Mouse (Mus musculus) brain, adult 2 months (tissue): ENCODE results near the gene Uckl1.
A peak's percentile ranks its signal among the peaks of the same experiment; 100 is the strongest.

Experiments
- DNase-seq: peaks from one replicate; pipeline ENCODE4 v3.0.0; 2011; ENCODE audit warnings: low read depth, low spot score

Gene Uckl1

DNA sequence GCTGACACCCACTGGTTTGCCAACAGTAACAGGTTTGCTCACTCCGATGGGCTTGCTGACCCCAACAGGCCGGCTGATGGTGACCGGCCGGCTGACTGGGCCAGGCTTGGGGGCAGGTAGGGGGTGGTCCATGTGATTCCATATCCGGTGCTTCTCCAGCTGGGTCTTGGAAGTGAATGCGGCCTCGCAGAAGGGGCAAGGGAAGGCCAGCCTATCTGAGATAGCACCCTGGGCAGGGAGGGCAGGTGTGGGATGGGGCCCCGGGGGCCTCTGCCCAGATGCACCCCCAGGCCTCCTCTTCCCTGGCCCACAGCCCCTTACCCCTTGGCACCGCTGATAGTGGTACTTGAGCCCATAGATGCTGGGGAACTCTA, 5.0 kb upstream of the Uckl1 start:
- DNase-seq, result no peak

DNA sequence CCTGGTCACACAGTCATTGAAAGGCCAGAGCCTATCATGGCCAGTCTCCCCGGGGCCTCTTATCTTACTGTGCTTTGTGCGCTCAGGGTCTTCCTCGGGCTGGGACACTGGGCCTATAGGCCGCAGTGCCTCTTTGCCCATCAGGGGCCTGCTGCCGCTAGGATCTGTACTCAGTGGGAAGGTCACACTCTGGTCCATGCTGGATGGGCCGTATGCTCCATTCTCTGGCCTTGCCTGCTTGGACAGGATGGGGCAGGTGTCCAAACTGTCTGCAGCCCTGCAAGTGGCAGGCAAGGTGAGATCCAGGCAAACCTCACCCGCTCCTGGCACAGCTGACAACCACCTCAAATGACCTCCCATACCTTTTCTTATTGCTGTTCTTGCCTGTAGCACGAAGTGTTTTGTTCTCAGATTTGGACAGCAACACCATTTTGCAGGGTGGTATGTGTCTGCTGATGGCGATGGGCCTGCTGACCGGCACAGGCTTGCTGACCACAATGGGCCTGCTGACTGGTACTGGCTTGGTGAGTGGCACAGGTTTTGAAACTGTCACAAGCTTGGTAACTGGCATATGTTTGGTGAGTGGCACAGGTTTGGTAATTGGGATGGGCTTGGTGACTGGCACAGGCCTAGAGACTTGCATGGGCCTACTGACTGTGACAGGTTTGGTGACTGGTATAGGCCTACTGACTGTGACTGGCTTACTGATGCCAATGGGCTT, 4.5 kb upstream of the Uckl1 start:
- peak; percentile 45 for DNase-seq

DNA sequence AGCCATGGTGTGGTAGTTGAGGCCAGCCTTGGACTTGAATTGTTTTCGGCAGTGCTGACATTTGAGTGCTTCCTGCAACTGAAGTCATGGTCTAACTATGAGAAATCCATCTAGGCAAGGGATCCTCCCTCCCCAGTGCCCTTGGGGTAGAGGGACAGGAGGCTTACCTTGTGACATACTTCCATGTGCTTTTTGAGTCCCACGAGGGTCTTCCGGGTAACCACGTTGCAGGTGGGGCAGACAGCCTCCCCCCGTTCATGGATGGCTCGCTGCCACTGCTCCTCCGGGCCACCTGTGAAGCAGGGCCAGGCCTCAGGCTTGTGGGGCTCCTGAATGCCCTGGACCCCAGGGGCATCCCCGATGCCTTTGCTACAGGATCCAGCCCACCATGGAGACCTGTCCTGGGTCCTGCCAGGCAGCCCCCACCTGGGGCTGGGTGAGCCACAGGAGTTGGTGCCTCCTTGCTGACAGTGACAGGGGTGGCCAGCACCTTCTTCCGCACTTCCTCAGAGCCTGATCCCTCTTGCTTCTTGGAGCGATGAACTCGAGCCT, 3.6 kb upstream of the Uckl1 start:
- no peak for DNase-seq

DNA sequence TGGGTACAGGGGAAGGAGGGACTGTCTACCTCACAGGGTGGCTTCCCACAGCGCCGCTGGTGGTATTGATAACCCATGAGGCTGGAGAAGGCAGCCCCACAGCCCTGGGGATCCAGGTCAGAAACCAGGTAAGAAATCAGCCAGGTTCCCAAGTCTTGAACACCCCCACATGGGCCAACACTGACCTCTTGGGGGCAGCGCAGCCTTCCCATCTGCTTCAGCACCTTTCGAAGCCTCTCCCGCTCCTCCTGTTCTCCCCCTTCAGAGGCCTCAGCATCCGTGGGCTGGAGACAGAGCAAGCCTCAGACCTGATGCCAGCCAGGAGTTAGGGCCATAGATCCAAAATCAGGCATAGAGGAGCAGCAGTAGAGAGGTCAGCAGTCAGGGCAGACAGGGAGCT, 3.1 kb upstream of the Uckl1 start:
- DNase-seq, result no peak

DNA sequence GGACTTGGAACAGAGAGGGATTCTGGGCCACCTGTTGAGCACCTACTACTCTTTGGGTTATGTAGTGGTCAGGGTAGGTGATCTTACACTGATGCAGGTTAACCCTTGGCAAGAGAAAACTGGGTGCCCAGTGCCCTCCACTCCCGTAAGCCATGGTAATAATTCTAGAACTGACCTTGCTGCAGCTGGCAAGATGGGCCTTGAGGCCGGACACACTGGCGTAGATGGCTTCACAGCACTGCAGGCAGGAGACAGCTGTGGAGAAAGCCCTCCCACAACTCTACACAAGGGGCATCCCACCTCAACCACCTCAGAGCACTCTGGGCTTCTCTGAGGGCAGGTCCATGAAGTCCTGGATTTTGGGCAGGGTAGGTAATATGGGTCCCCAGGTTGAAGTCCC, 1.4 kb upstream of the Uckl1 start:
- no peak for DNase-seq

DNA sequence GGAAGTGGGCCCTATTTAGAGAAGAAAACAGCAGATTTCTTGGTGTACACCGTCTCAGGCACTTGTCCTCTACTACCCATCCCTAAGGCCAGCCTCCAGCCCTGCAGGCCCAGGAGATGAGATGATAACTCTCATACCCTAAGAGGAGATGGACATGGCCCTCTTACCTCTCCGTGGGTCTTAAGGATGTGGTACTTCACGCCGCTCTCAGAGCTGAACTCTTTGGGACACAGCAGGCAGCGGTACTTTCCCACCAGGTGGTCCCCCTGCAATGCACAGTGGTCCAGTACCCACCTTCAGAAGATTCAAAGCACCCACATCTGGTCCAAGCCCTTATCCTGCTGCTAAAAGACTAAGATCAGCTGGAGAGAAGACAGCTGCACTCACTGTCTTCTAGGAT, 814 bp upstream of the Uckl1 start:
- no peak for DNase-seq

DNA sequence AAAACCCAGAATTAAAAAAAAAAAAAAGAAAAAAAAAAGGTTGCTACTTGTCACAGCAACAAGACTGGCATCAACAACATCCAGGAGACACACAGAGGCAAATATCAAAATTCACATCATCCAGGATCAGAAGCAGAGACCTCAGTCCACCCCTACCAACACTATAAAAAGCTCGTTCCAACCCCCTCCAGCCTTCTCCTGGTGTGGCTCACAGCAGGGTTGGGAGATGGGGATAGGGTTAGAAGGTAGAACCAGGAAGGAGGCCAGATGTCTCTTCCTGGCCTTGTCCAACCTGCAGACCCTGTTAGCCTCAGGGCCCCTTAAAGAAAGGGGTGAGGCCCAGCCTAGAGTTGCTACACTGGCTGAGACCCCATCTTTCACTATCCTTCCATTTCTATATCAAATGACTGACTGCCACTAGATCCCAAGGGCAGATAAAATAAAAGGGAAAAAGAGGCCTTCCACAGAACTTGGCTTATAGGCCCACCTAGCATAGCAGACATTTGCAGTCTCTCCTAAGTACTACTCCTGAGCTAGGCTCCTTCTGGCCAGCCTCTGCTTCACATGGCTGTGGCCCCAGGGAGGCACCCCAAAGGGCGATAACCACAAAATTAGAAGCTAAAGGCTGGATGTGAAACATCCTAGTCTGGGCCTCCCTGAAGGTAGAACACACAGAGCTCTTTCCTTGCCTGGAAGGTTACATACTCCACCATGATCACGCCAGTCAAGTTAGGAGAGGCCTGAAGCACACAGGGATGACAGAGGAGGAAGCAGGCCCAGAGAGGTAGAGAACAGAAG, 1.0 kb downstream of the Uckl1 start:
- DNase-seq, result no peak

DNA sequence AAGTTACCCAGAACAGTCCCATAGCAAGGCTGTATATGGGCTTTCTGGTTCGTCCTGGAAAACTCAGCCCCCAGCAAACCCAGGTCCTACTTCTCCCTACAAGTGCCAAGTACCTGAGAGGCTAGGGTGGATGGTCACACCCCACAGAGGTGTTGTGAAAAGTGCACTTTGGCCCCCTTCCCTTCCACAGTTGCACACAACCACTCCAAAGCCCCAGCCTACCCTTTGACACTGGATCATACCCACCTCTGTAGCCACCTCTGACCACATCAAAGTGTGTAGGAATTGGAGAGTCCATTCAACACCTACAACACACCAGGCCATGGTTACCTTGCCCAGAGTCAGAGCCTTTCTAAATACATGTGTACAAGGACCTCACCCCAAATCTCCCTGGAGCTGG, 1.8 kb downstream of the Uckl1 start:
- no peak for DNase-seq

DNA sequence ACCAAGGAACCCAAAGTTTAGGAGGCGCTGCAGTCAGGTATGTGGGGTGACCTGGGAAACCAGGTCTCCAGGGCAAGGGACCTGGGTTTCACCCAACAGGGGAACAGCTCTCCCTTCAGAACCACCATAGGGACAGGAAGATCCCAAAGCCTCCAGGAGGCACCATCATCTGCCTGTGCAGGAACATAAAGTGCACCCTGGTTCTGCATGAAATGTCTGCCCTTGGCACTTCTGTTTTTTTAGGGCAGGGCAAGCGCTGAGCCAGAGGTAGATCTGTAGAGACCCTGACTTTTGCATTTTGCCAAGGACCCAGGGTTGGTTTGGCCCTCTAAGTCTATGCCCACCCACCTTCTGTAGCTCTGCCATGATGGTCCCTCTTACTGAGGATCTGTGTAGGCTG, 2.3 kb downstream of the Uckl1 start:
- no peak for DNase-seq

DNA sequence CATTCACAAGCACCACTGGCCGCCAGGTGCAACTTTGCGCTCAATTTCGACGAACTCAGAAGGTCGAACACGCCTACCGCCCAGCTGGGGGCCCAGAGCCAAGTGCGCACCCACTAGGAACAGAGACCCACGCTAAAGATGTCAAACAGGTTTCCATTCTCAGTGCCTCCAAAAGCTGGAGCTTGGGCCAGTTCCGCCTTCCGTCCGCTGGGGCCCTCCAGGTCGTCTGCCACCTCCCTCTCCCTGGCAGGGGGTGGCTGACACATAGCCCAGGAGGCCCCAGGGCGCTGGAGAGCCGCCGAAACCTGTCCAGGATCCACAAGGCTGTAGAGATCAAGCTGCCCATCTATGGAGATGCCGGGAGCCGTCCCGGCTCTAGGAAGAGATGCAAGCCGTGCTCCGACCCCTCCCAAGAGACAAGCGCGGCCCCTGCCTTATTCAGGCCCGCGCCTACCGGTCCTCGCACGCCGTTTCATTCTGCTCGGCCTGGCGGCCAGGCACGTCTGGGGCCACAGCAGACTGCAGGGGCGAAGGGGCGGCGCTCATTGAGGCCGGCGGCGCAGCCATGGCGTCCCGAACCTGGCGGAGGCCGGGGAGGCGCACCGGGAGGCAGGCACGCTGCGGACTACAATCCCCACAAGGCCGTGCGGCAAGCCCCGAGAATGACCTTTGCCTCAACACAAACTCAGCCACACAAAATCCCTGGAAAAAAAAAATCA, 3.1 kb downstream of the Uckl1 start:
- peak; percentile 93 for DNase-seq

DNA sequence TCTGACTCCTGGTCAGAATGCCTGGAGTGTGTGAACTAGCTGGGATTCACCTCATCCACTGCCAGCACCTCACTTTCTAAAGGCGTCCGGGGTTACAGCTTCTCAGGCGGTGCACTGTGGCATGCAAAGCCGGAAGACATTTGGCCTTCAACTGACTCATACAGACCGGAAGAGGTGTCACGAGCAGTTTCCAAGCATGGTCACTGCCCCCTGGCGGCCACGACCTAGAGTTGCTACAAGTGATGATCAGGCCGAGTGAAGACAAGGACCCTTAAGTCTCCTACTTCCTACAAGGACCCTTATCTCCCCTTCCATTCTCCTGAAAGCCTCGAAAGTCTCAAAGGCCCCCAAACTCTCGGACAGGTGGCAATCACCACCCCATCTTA, 3.7 kb downstream of the Uckl1 start:
- DNase-seq, result peak; percentile 97

DNA sequence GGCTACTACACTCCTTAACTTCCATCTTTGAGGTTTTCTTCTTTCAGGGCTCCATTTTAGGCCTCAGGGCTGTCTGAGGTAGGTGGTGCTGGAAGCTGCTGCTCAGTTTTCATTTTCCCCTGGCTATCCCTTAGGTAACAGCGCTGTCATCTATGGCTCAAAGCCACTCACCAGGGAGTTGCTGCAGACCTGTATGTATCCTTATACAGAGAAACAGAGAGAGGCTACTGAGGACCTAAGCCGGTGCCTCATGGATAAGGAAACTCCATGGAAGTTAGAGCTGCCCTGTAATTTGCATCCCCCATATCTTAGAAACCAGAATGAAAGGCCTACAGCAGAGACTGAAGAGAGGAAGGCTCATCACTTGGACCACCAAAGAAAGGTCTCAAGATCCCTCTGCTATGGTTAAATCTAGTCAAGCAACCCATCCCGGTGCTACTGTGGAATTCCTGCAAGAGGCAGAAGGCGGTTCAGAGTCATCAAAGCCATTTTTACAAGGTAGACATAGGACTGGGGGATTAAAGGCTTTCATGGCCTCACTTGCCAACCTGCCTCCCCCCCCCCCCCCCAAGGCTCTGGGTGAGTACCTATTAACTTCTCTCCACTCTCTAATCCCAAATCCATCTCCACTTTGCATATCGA, 4.4 kb downstream of the Uckl1 start:
- no peak for DNase-seq

DNA sequence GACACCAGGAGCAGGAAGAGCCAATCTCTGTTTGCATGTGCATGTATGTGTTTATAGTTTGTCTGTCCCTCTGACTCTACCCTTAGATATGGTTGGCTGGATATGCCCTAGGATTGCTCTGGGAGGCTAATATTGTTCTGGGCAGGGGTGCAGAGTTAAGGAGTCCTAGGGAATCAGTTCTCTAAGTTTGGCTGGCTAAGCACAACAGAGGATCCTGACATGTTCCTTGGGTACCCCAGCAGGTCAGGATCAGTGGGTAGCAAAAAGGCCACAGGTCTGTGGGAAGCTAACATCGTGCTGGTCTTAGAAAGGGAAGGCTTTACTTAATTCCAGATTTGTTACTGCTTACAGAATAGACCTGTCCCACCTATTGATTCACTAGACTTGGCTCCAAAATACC, 5.0 kb downstream of the Uckl1 start:
- DNase-seq, result no peak

DNA sequence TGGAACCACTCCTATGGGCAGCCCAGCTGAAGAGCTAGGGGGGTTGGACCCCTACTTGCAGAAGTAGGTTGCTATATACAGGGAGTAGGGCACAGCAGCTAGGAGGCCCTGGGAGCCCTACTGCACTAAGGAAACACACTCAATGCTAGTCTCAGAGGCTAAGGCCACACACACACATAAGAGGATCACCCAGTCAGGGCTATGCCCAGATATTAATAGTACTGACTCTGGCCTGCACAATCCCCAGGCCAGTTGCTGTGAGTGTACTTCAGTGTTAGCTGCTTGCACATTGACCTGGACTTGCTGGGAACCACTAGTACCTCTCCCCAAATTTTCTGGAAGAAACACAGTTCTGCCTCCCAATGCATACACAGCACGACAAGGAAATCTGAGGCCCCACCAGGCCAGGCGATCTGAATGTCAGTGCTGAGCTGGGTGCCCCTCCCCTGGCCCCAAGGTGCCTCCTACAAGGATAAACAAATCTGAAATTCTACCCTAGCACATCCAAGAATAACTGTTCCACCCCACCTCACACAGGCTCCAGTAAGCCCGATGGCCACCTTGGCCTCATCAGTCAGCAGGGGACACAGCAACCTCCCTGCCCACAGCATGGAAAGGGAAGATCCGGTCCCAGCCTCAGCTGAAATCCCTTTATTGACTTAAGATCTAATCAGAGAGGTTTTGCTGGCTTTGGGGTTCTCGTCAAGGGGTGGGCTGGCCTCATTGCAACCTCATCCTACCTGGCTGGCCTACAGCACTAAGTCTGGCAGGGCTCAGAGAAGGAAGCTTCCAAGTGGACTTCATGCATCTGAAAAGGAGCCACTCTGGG, 5.7 kb downstream of the Uckl1 start:
- no peak for DNase-seq

DNA sequence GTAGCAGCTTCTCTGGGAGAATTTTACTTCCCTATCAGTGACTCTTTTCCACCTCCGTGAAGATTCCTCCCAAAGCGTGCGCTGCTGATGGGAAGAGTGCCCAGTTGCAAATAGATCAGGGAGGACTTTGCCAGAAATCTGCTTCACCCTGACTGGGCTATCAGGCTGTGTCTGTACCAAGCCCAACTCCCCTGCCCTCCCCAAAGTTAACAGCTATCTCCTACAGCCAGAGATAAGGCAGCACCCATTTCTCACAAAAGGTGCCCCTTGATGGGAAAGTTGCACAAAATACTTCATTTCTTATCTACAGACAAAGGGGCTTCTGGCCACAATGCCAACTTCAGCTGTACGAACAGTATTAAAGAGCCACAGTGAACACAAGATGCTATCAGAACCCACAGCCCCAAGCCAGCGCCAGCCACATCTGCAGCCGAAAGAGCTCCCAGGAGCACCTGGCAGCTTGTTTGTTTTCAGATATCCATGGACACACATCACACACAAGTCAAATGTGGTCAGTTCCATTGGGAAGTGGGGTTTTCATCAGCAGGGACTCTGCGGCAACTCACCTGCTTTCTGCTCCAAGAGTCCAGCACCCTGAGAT, 6.6 kb downstream of the Uckl1 start:
- peak; percentile 86 for DNase-seq

DNA sequence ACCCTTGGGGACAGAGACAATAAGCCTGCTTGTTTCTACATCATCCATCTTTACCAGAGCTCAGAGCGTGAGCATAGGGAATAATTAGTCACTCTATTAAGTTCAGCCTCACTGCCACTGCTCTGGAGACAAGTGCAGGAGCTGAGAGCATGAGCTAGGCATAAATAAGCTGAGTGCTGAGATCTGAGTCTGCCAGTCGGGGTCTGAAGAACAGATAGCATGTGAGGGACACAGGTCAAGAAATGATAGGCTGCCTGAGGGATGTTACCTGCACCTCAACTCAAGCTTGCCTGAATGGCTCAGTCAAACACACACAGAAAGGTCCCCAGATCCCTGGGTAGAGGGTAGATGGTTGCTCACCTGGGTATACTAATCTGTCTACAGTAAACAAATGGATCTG, 7.6 kb downstream of the Uckl1 start:
- no peak for DNase-seq

DNA sequence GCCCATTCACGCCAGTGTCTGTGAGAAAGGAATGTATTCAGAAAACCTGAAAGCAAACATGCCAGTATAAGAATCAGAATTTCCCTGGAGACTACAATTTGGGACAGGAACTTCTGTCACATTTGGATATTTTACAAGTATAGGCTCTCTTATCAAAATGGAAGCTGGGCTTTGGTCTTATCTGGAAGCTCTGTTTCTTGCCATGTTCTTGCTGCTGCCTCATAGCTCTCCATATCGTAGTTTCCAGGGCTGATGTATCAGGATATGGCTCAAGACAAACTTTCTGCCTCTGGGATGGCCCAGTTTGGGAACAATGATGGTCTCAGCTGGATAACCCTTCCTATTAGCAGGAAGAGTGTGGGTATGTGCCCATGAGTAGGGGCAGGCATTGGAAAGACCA, 8.1 kb downstream of the Uckl1 start:
- DNase-seq, result no peak

DNA sequence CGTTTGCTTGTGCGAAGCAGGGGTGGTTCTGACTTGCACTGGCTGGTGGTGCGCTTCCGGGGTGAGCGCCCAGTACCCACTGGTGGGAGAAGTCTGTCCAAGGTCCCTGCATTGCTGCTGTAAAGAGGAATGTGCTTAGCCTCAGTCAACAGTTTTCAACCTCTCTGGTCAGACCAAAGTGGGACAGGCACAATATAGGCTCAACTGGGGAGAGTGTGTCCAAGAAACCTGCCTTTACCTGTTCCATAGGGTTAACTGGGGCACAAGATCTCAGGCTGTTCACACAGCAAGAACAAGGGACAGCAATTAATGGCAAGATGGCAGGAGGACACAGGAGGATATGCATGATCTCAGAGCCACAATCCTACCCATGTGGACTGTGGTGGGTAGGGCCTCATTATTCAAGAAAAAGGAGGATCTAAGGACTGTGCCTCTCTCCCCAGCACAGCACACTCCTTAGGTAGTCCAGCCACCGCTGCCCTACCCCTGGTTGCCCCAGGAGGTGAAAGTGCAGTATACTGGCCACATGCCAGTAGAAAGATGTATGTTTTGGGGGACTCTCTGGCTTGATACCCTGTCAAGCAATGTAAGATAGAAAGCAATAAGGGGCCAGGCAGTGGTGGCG, 9.7 kb downstream of the Uckl1 start:
- DNase-seq, result no peak

DNA sequence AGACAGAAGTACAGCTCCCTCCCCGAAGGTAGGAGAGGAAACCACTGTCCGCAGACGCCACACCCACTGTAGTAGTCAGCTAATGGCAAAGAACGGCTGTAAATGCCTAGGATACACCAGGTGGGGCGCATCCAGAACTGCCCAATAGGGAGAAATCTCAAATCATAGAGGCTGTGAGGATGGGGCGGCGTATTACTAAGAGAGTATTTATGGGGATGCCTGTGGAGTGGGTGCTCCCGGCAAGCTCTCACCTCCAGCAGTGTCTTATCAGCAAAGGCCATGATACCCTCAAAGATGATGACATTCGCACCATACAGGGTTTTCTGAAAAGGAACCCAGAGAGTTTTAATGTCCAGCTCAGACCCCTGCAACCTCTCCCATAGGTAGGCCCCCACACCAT, 10.7 kb downstream of the Uckl1 start:
- DNase-seq, result no peak
